Mouse (Mus musculus) thymus, adult 2 months (tissue): ENCODE data around the gene Usp32.

Experiments
- CTCF ChIP-seq: fragments of 200-500 bp; IDR thresholded peaks from 2 replicates; pipeline ENCODE4 v1.5.1; 2012; ENCODE audit warnings: mild to moderate bottlenecking, control low read depth, low read length, moderate library complexity, borderline replicate concordance; ENCODE audit not compliant: control insufficient read depth, poor library complexity, insufficient read depth; ENCODE audit errors: extremely low read depth
- POLR2A ChIP-seq: fragments of 200-500 bp; IDR thresholded peaks from 2 replicates; pipeline ENCODE4 v1.6.1; 2012; ENCODE audit warnings: mild to moderate bottlenecking, low read length, control low read depth, moderate library complexity; ENCODE audit not compliant: control insufficient read depth, poor library complexity, insufficient read depth; ENCODE audit errors: extremely low read depth

DNA sequence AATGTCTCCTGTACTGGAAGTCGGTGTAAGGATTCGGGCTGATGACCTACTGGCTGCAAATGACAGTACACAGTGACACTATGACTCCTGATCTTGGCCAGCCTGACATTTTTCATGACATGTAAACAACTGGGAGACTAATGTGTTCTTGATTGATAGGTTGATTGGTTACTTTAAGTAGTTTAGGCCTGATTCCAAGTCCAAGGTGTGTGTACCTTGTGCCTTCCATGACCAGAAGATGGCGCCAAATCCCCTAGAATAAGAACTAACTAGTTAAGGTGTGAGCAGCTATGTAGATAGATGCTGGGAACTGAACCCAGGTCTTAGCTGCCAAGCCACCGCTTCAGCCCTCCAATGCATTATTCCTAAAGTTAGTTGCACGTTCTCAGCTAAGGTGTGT is 44.1 kb upstream of the Usp32 start:
- TF ChIP-seq POLR2A = no peak
- TF ChIP-seq CTCF = no peak
